Mouse (Mus musculus) naive thymus-derived CD4-positive, alpha-beta T cell, adult 2 months (primary cell): ENCODE data around the gene Gm5798.
"Not testable (repeated sequence)": the region's sequence is repeated elsewhere in the genome, so short reads cannot be mapped to it uniquely, and the experiment has no call there.

Experiments used
- DNase-seq: peaks from one replicate; pipeline ENCODE4 v3.0.0-alpha.2; 2011; ENCODE audit warnings: low read depth

Gm5798 gene

GRCm38 (mm10) chr14:41348309-41348708 is at the start of gene Gm5798:
Gene Gm5798 (plus strand): TSS chr14:41348609.
- DNase-seq = not testable (repeated sequence)

- not testable (repeated sequence) for DNase-seq
These were observed 37.9 kb downstream of the Gm5798 start, which contains the start of gene Gm7945 for GRCm38 (mm10) chr14:41386279-41386678. Gene Gm7945 (minus strand): TSS chr14:41386379.
